Mouse (Mus musculus) heart, postnatal 0 days (tissue): Measurements from ENCODE around the gene Peg3. TPM values are rescaled to one million over a fixed set of nuclear protein-coding genes. Genes with fewer than 3 reads are reported as not detected.
"Not testable (repeated sequence)": the region's sequence is repeated elsewhere in the genome, so short reads cannot be mapped to it uniquely, and the experiment has no call there.

Experiments used
- ATAC-seq: fragments of 200-750 bp; cut with Nextera tagmentation; 2 replicates; pipeline ENCODE4 v1.8.0; 2017; ENCODE audit warnings: low read depth, moderate number of reproducible peaks, moderate library complexity; ENCODE audit not compliant: insufficient read depth
- DNase-seq: peaks from one replicate; pipeline ENCODE4 v3.0.0-alpha.2; 2016; ENCODE audit warnings: low spot score
- H3K27ac ChIP-seq: fragments of 300-500 bp; sonication (generic); 2 replicates; pipeline ENCODE4 v1.5.1; 2014; ENCODE audit warnings: low read depth, mild to moderate bottlenecking
- H3K27me3 ChIP-seq: fragments of 300-500 bp; sonication (generic); 2 replicates; pipeline ENCODE4 v1.6.1; 2014; ENCODE audit warnings: low read length, mixed read lengths; ENCODE audit not compliant: control insufficient read depth, insufficient read depth
- H3K36me3 ChIP-seq: fragments of 300-500 bp; sonication (generic); replicated peaks from 2 replicates; pipeline ENCODE4 v1.6.1; 2014; ENCODE audit warnings: low read length, mixed read lengths; ENCODE audit not compliant: control insufficient read depth, insufficient read depth
- H3K4me1 ChIP-seq: fragments of 300-500 bp; sonication (generic); 2 replicates; pipeline ENCODE4 v1.6.1; 2014; ENCODE audit warnings: antibody characterized with exemption; ENCODE audit not compliant: control insufficient read depth, insufficient read depth
- H3K4me2 ChIP-seq: fragments of 300-500 bp; sonication (generic); 2 replicates; pipeline ENCODE4 v1.6.1; 2014; ENCODE audit warnings: low read depth, mild to moderate bottlenecking, low read length, moderate library complexity
- H3K4me3 ChIP-seq: fragments of 300-500 bp; sonication (generic); 2 replicates; pipeline ENCODE4 v1.5.1; 2014; ENCODE audit warnings: low read depth, low read length
- H3K9ac ChIP-seq: fragments of 300-500 bp; sonication (generic); replicated peaks from 2 replicates; pipeline ENCODE4 v1.6.1; 2014; ENCODE audit warnings: low read depth, low read length, mixed read lengths
- H3K9me3 ChIP-seq: fragments of 300-500 bp; sonication (generic); replicated peaks from 2 replicates; pipeline ENCODE4 v1.6.1; 2016; ENCODE audit warnings: low read length; ENCODE audit not compliant: control insufficient read depth
- CTCF ChIP-seq: IDR thresholded peaks from 2 replicates; pipeline ENCODE4 v1.5.1; 2016; ENCODE audit warnings: antibody characterized with exemption, control low read depth, low read depth
- EP300 ChIP-seq: IDR thresholded peaks from 2 replicates; pipeline ENCODE4 v1.6.1; 2016; ENCODE audit warnings: antibody characterized with exemption, low read depth
- WGBS: fragments of 180-500 bp; shearing (Covaris S2); extraction: QIAGEN DNeasy Blood & Tissue Kit; methylation state at CpG from one replicate; pipeline ENCODE4 v1.1.7; 2014; 5-methylcytosine and 5-hydroxymethylcytosine counted together
- polyA plus RNA-seq: library from polyadenylated mRNA; unstranded; fragments of >200 nt; fragmentation: Nextera tagmentation; extraction: Ambion mirVana; gene quantifications from 2 replicates; pipeline ENCODE4 v1.2.1, GENCODE M21; 2015
- total RNA-seq: library from RNA; depleted of rRNA; stranded (reverse); fragments of >200 nt; gene quantifications from 2 replicates; pipeline ENCODE4 v1.2.3, GENCODE M21; 2014; ENCODE audit warnings: low replicate concordance; rRNA removed

The Peg3 gene
- 53.7 and 55.9 TPM in 2 replicates for total RNA-seq
- 26.3 and 28.5 TPM in 2 replicates for polyA plus RNA-seq

DNA sequence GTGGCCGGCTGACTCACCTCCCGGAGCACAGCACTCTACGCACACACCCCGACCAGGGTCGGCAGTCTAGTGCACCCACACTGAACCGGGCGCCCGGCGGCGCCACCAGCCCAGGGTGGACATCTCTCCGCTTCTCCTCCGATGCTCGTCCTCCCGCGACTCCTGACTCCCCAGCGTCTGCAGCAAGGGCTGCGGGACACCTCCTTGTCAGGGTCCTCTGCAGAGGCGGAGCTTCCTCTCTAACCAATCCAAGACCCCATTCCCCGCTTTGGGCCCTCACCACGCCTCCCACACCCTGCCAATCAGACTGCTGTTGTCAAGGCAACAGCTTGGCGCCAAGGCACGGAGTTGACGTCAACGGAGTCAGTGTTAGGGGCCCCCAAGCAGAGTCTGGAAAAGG is at the start of gene Peg3, which contains the start of gene Usp29:
TSS of gene Peg3 (minus strand) at position 191 of the 400 bp plus-strand sequence.
TSS of gene Usp29 (plus strand) at position 338 of the 400 bp plus-strand sequence.
- Histone ChIP-seq H3K4me1 (no peaks in the 10 kb centered on the region), H3K27me3 (no peaks in the 10 kb centered on the region), H3K4me2 (peak within 1 kb of the TSS; percentile 64), H3K36me3 (0 out of 2 replicates have a peak, but pooled peaks cover 9% of the 10 kb centered on the region), H3K4me3 (peak within 1 kb of the TSS; percentile 61), H3K9me3 (0 out of 2 replicates have a peak, but pooled peaks cover 14% of the 10 kb centered on the region), H3K27ac (peak within 1 kb of the TSS; percentile 94), H3K9ac (peak within 1 kb of the TSS; percentile 57)
- 46% methylated on average over 24 of the region's 24 CpGs for WGBS
- DNase-seq (peak; percentile 91), ATAC-seq (peak; percentile 27)
- no peak for TF ChIP-seq CTCF
- TF ChIP-seq EP300 = no peak

DNA sequence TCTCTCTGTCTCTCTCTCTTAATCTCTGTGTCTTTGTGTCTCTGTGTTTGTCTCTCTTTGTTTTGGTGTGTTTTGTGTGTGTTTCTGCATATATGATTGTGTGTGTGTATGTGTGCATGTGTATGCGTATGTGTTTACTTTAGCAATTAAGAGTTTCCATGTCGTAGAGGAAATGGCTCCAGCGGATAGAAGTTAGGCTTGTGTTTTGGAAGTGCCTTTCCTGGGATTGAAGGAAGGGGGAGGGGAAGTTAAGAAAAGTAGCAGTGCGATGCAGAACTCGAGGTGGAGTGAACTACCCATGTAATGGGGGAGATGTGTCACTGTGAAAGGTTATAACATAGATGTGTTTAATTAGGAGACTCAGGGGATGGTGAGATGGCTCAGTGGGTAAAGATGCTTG is 48.9 kb upstream of the Peg3 start:
- H3K9ac ChIP-seq = no peak overlapping the region
- no peak overlapping the region for H3K4me2 ChIP-seq
- H3K36me3 ChIP-seq = no peaks in the 10 kb centered on the region
- DNase-seq (no peak), ATAC-seq (no peak)
- WGBS = 65% methylated on average over 5 of the region's 5 CpGs
- H3K4me3 ChIP-seq = no peak overlapping the region
- no peaks in the 10 kb centered on the region for H3K27me3 ChIP-seq
- TF ChIP-seq CTCF (no peak), EP300 (no peak)
- H3K9me3 ChIP-seq = no peaks in the 10 kb centered on the region
- H3K27ac ChIP-seq = peak overlapping the region; percentile 79
- peaks cover 29% of the 10 kb centered on the region for H3K4me1 ChIP-seq

DNA sequence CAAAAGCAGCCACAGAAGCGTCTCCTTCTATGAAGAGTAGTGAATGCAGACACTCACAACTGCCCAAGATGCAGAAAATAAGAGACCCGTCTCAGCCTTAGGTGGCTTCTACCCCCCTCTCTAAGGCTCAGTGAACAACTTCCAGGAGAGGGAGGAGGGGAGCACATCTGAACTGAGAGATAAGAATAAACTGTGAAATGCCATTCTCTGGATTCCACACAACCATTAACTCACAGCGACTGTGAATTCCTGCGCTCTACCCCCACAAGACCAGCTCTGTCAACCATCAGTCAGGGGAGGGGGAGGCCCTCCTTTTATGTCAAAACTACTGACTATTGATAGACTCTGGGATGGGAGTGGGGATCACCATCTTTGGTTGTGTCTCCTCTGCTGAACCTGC is 47.5 kb upstream of the Peg3 start:
- Histone ChIP-seq H3K36me3 (no peaks in the 10 kb centered on the region), H3K4me2 (peak overlapping the region; percentile 37), H3K27ac (peak overlapping the region; percentile 79), H3K9me3 (no peaks in the 10 kb centered on the region), H3K4me3 (peak overlapping the region; percentile 4; the same call in 1 of the 2 replicates), H3K9ac (no peak overlapping the region; the same call in 1 of the 2 replicates), H3K4me1 (peaks cover 27% of the 10 kb centered on the region), H3K27me3 (no peaks in the 10 kb centered on the region)
- 4% methylated on average over 4 of the region's 4 CpGs for WGBS
- DNase-seq = peak; percentile 74
- ATAC-seq = peak; percentile 78
- no peak for TF ChIP-seq EP300
- no peak for TF ChIP-seq CTCF

DNA sequence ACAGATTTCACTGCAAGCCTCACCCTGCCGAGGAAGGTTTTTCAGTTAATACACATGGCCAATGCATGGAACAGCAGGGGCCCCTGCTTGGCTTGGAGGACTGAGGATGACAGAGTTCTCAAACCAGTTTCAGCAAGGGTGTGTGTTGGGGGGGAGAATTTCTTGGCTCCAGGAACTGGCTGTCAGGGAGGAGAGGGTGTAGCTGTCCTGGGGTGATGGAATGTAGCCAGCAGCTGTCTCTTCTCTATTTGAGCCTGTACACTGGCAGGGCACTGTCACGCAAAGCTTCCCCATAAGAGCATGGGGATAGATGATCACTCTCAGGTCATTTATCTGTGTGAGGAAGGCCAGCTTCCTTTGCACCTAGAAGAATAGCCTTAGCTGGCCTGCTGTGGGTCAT is 46.9 kb upstream of the Peg3 start:
- Histone ChIP-seq H3K9me3 (no peaks in the 10 kb centered on the region), H3K4me3 (peak overlapping the region; percentile 4; the same call in 1 of the 2 replicates), H3K4me2 (peak overlapping the region; percentile 37; the same call in 1 of the 2 replicates), H3K27me3 (no peaks in the 10 kb centered on the region), H3K9ac (no peak overlapping the region; the same call in 1 of the 2 replicates), H3K36me3 (no peaks in the 10 kb centered on the region), H3K27ac (peak overlapping the region; percentile 79), H3K4me1 (peaks cover 27% of the 10 kb centered on the region)
- DNase-seq = peak; percentile 45
- 30% methylated on average over 2 of the region's 2 CpGs for WGBS
- TF ChIP-seq CTCF (no peak), EP300 (no peak)
- peak; percentile 72 for ATAC-seq

DNA sequence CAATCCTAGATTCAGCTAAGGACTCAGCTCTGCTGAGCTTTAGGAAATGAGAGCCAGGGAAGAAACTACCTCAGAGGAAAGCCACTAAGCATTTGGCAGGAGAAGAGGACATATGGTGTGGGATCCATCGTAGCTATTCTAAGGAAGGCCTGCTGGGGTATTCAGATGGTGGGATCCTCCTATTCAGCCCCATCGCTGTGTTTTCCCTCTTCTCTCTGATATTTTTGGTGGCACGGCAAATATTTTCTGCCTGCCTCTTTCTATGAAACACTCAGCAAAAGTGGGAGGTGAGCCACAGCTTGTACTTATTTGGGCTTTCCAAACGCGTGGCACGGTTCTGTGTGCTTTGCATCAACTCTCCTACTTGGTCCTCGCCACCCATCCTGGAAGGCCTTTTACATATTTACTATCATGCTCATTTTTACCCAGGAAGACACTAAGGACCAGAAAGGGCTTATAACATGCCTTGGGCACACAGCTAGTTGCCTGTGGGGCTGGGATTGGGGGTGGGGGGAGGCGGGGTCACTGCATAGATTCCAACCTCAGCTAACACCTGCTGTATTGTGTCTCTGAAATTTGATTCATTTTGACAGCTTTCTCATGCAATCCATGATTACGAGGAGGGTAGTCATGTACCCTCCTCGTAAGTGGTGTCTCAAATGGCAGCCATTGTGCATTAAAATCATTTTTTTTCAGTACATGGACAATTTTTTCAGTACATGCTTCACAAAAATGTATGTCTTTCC is 46.3 kb upstream of the Peg3 start:
- Histone ChIP-seq H3K27ac (peak overlapping the region; percentile 79), H3K27me3 (no peaks in the 10 kb centered on the region), H3K4me1 (peaks cover 21% of the 10 kb centered on the region), H3K36me3 (no peaks in the 10 kb centered on the region), H3K4me3 (no peak overlapping the region), H3K9ac (no peak overlapping the region), H3K9me3 (no peaks in the 10 kb centered on the region), H3K4me2 (no peak overlapping the region)
- WGBS = 76% methylated on average over 10 of the region's 10 CpGs
- DNase-seq = no peak
- TF ChIP-seq CTCF (no peak), EP300 (no peak)
- ATAC-seq = no peak

- H3K9ac ChIP-seq, ATAC-seq: not testable (repeated sequence)
- H3K4me1 ChIP-seq = peaks cover 22% of the 10 kb centered on the region
Measured at GRCm38 (mm10) chr7:6773865-6774413, 43.7 kb upstream of the Peg3 start.

More at GRCm38 (mm10) chr7:6773865-6774413, 43.7 kb upstream of the Peg3 start:
- not testable (repeated sequence) for H3K9me3 ChIP-seq, H3K27me3 ChIP-seq, H3K4me3 ChIP-seq, H3K36me3 ChIP-seq, DNase-seq, H3K27ac ChIP-seq, H3K4me2 ChIP-seq
- 54% methylated on average over 11 of the region's 11 CpGs for WGBS
